Mouse (Mus musculus) midbrain, embryonic 10.5 days (tissue): ENCODE results near the gene Kdf1. TPM values are rescaled to one million over a fixed set of nuclear protein-coding genes. Genes with fewer than 3 reads are reported as not detected.

Source experiments
- DNase-seq: peaks from one replicate; pipeline ENCODE4 v3.0.0-alpha.2; 2017; ENCODE audit warnings: low spot score
- H3K27ac ChIP-seq: fragments of 300-500 bp; sonication (generic); replicated peaks from 2 replicates; pipeline ENCODE4 v1.5.1; 2016; ENCODE audit warnings: mild to moderate bottlenecking
- H3K27me3 ChIP-seq: fragments of 300-500 bp; sonication (generic); 2 replicates; pipeline ENCODE4 v1.6.1; 2016; ENCODE audit warnings: low read depth, mild to moderate bottlenecking; ENCODE audit not compliant: poor library complexity, severe bottlenecking
- H3K36me3 ChIP-seq: fragments of 300-500 bp; sonication (generic); 2 replicates; pipeline ENCODE4 v1.6.1; 2016; ENCODE audit warnings: mild to moderate bottlenecking, moderate library complexity
- H3K4me1 ChIP-seq: fragments of 300-500 bp; sonication (generic); 2 replicates; pipeline ENCODE4 v1.6.1; 2016
- H3K4me3 ChIP-seq: fragments of 300-500 bp; sonication (generic); 2 replicates; pipeline ENCODE4 v1.5.1; 2016; ENCODE audit warnings: mild to moderate bottlenecking, moderate library complexity
- H3K9me3 ChIP-seq: fragments of 300-500 bp; sonication (generic); replicated peaks from 2 replicates; pipeline ENCODE4 v1.6.1; 2016; ENCODE audit warnings: mild to moderate bottlenecking
- WGBS: fragments of 180-500 bp; shearing (Covaris S2); methylation state at CpG from one replicate; pipeline ENCODE4 v1.1.7; 2016; 5-methylcytosine and 5-hydroxymethylcytosine counted together
- polyA plus RNA-seq: library from polyadenylated mRNA; unstranded; fragments of >200 nt; fragmentation: Nextera tagmentation; extraction: Ambion mirVana; gene quantifications from 2 replicates; pipeline ENCODE4 v1.2.1, GENCODE M21; 2016

Gene Kdf1
- polyA plus RNA-seq, 1 experiment from 2014 or later = 1.3 TPM

DNA sequence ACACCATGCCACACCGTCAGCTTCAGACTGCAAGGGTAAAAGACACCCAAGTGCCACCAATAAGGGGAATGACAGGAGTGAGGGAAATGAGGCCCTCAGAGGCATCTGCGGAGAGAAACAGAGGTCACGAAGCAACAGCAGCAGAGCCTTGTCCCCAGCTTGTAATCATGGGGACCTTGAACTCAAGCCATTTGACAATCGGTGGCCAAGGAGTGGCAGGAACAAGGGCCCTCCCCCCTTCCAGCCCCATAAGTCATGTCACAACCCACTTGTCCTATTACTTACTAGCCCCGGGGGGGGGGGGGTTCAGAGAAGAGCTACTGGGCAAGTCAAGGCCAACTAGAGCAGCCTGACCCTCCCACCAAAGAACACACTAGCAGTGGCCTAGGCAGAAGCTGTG is 17.9 kb downstream of the Kdf1 start:
- 94% methylated on average over 5 of the region's 5 CpGs for WGBS
- no peaks in the 10 kb centered on the region for H3K27me3 ChIP-seq
- H3K9me3 ChIP-seq = no peaks in the 10 kb centered on the region
- H3K27ac ChIP-seq = no peak overlapping the region
- no peaks in the 10 kb centered on the region for H3K4me1 ChIP-seq
- H3K36me3 ChIP-seq = peaks cover 100% of the 10 kb centered on the region
- no peak for DNase-seq
- no peak overlapping the region for H3K4me3 ChIP-seq

DNA sequence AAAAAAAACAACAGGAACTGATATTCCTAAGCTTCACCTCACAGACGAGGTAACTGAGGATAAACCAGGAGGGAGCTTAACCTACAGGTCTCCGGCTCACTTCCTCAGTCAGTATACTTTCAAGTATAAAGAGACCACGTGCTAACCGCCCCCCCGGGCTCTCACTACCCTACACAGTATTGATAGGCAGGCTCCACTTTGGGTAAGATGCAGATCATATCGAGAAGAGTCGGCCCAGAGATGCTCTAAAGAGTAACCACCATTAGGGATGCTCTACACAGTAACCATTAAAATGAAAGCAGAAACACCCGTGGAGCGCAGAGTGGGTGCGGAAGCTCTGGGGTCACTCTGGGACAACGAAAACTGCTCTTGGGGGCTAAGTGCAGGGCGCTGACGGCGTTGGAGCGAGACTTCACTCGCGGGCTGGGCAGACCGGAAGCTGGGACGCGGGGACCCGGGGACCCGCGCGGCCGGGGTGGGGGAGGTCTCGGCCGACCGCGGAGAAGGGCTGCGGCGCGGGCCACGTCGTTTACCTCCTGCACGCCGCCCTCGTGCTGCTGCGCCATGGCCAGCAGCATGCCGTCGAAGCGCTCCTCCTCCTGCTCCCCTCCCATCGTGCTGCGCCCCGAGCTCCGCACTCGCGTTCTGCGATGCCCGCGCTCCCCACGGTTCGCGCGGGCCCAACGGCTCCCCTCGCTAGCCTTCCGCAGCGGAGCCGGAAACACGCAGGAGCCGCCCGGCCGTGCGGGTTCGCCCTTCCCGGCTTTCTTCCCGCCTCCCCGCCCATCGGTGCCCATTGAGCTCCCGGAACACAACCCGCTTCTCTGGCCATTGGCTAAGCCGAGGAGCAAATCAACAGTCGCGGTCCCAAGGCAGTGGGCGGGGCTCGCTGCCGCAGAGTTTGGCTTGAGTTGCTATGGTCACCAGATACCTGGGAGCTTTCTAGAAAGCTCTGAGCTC is 26.8 kb downstream of the Kdf1 start, which contains the start of gene Nudc:
Gene Nudc (minus strand): TSS at position 725 of the 960 bp plus-strand sequence.
- Histone ChIP-seq H3K9me3 (0 out of 2 replicates have a peak, but pooled peaks cover 5% of the 10 kb centered on the region), H3K4me3 (peak within 1 kb of the TSS; percentile 96), H3K4me1 (peaks cover 21% of the 10 kb centered on the region), H3K27me3 (no peaks in the 10 kb centered on the region), H3K27ac (peak within 1 kb of the TSS; percentile 94), H3K36me3 (peaks cover 37% of the 10 kb centered on the region)
- peak; percentile 98 for DNase-seq
- under 1% methylated on average over 76 of the region's 77 CpGs for WGBS

- Histone ChIP-seq H3K9me3 (0 out of 2 replicates have a peak, but pooled peaks cover 5% of the 10 kb centered on the region), H3K36me3 (no peaks in the 10 kb centered on the region), H3K27me3 (no peaks in the 10 kb centered on the region; the same call in 1 of the 2 replicates), H3K27ac (no peak overlapping the region), H3K4me3 (no peak overlapping the region), H3K4me1 (peaks cover 1% of the 10 kb centered on the region)
- no peak for DNase-seq
- 92% methylated on average over 1 of the region's 1 CpGs for WGBS
Observed at GRCm38 (mm10) chr4:133552029-133552428, 33.3 kb downstream of the Kdf1 start.

- no peaks in the 10 kb centered on the region; the same call in 1 of the 2 replicates for H3K27me3 ChIP-seq
Observed at GRCm38 (mm10) chr4:133552768-133553447, 34.1 kb downstream of the Kdf1 start, which contains the start of gene Nr0b2. Gene Nr0b2, plus strand, starts transcription at chr4:133553376.

GRCm38 (mm10) chr4:133553448-133554330 is 34.9 kb downstream of the Kdf1 start:
- DNase-seq = no peak
- Histone ChIP-seq H3K4me3 (no peak overlapping the region), H3K9me3 (no peaks in the 10 kb centered on the region), H3K27ac (no peak overlapping the region), H3K27me3 (no peaks in the 10 kb centered on the region; the same call in 1 of the 2 replicates), H3K36me3 (no peaks in the 10 kb centered on the region), H3K4me1 (peaks cover 8% of the 10 kb centered on the region)
- 78% methylated on average over 19 of the region's 19 CpGs for WGBS

More at GRCm38 (mm10) chr4:133552768-133553447, 34.1 kb downstream of the Kdf1 start, which contains the start of gene Nr0b2:
- H3K27ac ChIP-seq = no peak within 1 kb of the TSS
- DNase-seq = no peak
- H3K9me3 ChIP-seq = 0 out of 2 replicates have a peak, but pooled peaks cover 5% of the 10 kb centered on the region
- no peak within 1 kb of the TSS for H3K4me3 ChIP-seq
- H3K4me1 ChIP-seq = peaks cover 8% of the 10 kb centered on the region
- H3K36me3 ChIP-seq = no peaks in the 10 kb centered on the region
- WGBS = 78% methylated on average over 10 of the region's 10 CpGs

DNA sequence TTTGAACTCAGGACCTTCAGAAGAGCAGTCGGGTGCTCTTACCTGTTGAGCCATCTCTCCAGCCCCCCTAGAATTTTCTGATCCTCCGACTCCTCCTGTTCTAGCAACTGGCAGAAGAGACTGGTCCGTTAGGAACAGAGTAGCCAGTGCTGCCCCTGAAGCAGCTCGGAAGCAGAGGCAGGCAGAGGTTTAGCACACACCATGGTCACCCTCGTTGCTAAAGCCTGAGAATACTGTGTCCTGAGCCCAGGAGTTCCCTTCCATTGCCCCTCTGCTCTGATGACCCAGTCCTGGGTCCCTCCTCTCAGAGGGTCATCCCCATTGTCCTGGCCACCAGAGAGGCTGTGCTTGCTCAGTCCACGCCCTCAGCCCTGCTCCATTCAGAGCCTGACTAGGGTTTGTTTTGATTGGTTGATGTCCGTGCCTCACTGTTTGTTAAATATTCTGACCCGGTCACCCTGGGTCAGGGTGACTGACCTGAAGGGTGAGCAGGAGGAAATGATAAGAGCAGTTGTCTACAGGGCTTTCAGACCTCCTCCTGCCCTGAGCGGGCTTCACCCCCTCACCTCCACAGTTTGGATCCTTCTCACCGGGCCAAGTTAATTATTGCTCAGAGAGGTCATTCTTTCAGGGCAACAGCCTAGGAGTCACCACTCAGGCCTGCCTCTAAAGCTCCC is 38.4 kb downstream of the Kdf1 start:
- Histone ChIP-seq H3K36me3 (no peaks in the 10 kb centered on the region), H3K9me3 (no peaks in the 10 kb centered on the region), H3K27ac (no peak overlapping the region), H3K4me3 (no peak overlapping the region), H3K4me1 (peaks cover 8% of the 10 kb centered on the region), H3K27me3 (no peaks in the 10 kb centered on the region)
- DNase-seq = no peak
- 35% methylated on average over 10 of the region's 10 CpGs for WGBS

GRCm38 (mm10) chr4:133559846-133560245 is 41.1 kb downstream of the Kdf1 start:
- Histone ChIP-seq H3K9me3 (peaks cover 5% of the 10 kb centered on the region; the same call in 1 of the 2 replicates), H3K4me3 (no peak overlapping the region), H3K36me3 (no peaks in the 10 kb centered on the region), H3K27me3 (no peaks in the 10 kb centered on the region), H3K4me1 (peaks cover 8% of the 10 kb centered on the region), H3K27ac (no peak overlapping the region)
- WGBS = 76% methylated on average over 4 of the region's 4 CpGs
- DNase-seq = no peak

GRCm38 (mm10) chr4:133561622-133562021 is 42.9 kb downstream of the Kdf1 start:
- 80% methylated on average over 4 of the region's 4 CpGs for WGBS
- DNase-seq = no peak

GRCm38 (mm10) chr4:133563123-133563571 is 44.4 kb downstream of the Kdf1 start:
- Histone ChIP-seq H3K27me3 (no peaks in the 10 kb centered on the region), H3K36me3 (no peaks in the 10 kb centered on the region), H3K4me3 (no peak overlapping the region), H3K4me1 (no peaks in the 10 kb centered on the region), H3K27ac (no peak overlapping the region), H3K9me3 (peaks cover 5% of the 10 kb centered on the region; the same call in 1 of the 2 replicates)
- DNase-seq = no peak
- 81% methylated on average over 11 of the region's 11 CpGs for WGBS

More at GRCm38 (mm10) chr4:133561622-133562021, 42.9 kb downstream of the Kdf1 start:
- H3K27ac ChIP-seq = no peak overlapping the region
- H3K4me3 ChIP-seq = no peak overlapping the region
- H3K9me3 ChIP-seq = peaks cover 5% of the 10 kb centered on the region; the same call in 1 of the 2 replicates
- H3K4me1 ChIP-seq = peaks cover 8% of the 10 kb centered on the region
- no peaks in the 10 kb centered on the region for H3K36me3 ChIP-seq
- no peaks in the 10 kb centered on the region for H3K27me3 ChIP-seq

GRCm38 (mm10) chr4:133567251-133567650 is 48.5 kb downstream of the Kdf1 start:
- Histone ChIP-seq H3K4me1 (no peaks in the 10 kb centered on the region), H3K4me3 (no peak overlapping the region), H3K27me3 (no peaks in the 10 kb centered on the region), H3K36me3 (no peaks in the 10 kb centered on the region), H3K27ac (no peak overlapping the region), H3K9me3 (peaks cover 5% of the 10 kb centered on the region; the same call in 1 of the 2 replicates)
- 33% methylated on average over 8 of the region's 8 CpGs for WGBS
- DNase-seq = no peak

DNA sequence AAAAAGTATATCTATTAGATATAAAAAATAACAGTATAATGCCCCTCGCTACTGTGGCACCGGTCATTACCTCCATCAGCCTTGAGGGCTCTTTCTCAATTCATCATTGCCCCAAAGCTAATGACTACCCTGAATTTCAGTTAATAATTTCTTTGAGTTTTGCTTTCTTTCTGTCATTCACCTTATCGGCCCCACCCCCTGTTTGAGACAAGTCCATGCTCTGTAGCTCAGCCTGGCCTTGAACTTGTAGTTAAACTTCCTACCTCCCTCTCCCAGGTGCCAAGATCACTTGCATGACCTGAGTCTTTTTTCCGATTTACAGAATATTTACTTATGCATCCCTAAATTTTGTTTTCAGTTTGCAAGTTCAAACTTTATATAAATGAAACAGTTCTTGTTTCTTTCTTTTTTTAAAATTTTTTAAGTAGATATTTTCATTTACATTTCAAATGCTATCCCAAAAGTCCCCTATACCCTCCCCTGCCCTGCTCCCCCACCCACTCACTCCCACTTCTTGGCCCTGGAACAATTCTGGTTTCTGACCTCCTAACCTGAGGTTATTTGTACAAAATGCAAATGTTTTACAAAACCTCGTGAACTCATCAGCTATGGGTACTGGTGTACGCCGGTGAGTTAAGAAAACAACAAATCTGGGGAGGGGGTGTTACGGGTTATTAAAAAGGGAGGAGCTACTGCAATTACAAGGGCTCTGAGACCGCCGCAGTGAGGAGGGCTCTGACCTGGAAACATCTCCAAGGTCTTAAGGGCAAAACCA is 50.7 kb downstream of the Kdf1 start:
- DNase-seq = no peak
- WGBS = 83% methylated on average over 10 of the region's 10 CpGs
- H3K36me3 ChIP-seq = no peaks in the 10 kb centered on the region
- H3K4me3 ChIP-seq = no peak overlapping the region
- H3K9me3 ChIP-seq = peaks cover 1% of the 10 kb centered on the region; the same call in 1 of the 2 replicates
- no peaks in the 10 kb centered on the region for H3K27me3 ChIP-seq
- no peak overlapping the region for H3K27ac ChIP-seq
- H3K4me1 ChIP-seq = peaks cover 7% of the 10 kb centered on the region; the same call in 1 of the 2 replicates
